Mouse (Mus musculus): ENCODE measurements around the gene Abhd6.

DNA sequence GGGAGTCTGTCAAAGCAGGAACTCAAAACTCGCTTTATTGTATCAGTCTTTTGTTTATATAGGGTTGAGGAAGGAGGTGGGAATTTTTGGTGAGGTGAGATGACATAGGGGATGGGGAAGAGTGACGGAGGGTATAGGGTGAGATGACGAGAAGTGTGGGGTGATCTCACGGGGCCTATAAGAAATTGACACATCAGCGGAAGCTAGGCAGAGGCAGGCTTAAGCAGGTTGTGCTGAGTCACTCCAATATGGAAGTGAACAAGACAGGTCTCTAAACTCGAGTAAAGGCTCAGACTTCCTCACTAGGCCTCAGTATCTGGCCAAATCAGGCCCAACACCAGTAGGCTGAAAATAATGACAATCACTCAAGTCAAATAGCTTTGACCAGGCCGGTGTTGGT, 57.2 kb downstream of the Abhd6 start:
- no peak for TF ChIP-seq CTCF (IDR thresholded peaks at IDR 0.05; ENCODE audit: low read depth, low read length)
- TF ChIP-seq GATA1 (IDR thresholded peaks at IDR 0.05; ENCODE audit: borderline replicate concordance, low read length), result no peak
